Mouse (Mus musculus): Measurements from ENCODE around the gene Cemip. TPM values are rescaled to one million over a fixed set of nuclear protein-coding genes. Genes with fewer than 3 reads are reported as not detected.
"Not testable (repeated sequence)": the region's sequence is repeated elsewhere in the genome, so short reads cannot be mapped to it uniquely, and the experiment has no call there.

The Cemip gene
- polyA plus RNA-seq, 1 experiment from 2014 or later: 0.62 TPM

GRCm38 (mm10) chr7:83896077-83896740 lies 190.1 kb downstream of the Cemip start:
- 97% methylated on average over 5 of the region's 5 CpGs for WGBS
- no peak overlapping the region for H3K4me3 ChIP-seq
- H3K27ac ChIP-seq (replicated peaks): no peak overlapping the region
- ATAC-seq (ENCODE audit: low FRiP score, low read depth): no peak
- peaks cover 23% of the 10 kb centered on the region for H3K4me1 ChIP-seq (replicated peaks)
- H3K27me3 ChIP-seq: no peaks in the 10 kb centered on the region
- no peaks in the 10 kb centered on the region for H3K9me3 ChIP-seq
- H3K36me3 ChIP-seq: peaks cover 39% of the 10 kb centered on the region
- H3K4me2 ChIP-seq: no peak overlapping the region
- no peak overlapping the region for H3K9ac ChIP-seq

- Histone ChIP-seq H3K4me1 (replicated peaks) (peaks cover 23% of the 10 kb centered on the region), H3K4me3 (no peak overlapping the region), H3K27me3 (no peaks in the 10 kb centered on the region), H3K27ac (replicated peaks) (no peak overlapping the region), H3K36me3 (peaks cover 26% of the 10 kb centered on the region), H3K9ac (no peak overlapping the region), H3K9me3 (no peaks in the 10 kb centered on the region), H3K4me2 (no peak overlapping the region)
- WGBS: 98% methylated on average over 1 of the region's 1 CpGs
- ATAC-seq (ENCODE audit: low FRiP score, low read depth): no peak
Observed at GRCm38 (mm10) chr7:83894348-83894747, 192.0 kb downstream of the Cemip start.

GRCm38 (mm10) chr7:83892333-83892669 lies 194.0 kb downstream of the Cemip start:
- Histone ChIP-seq H3K27me3 (no peaks in the 10 kb centered on the region), H3K9me3 (no peaks in the 10 kb centered on the region), H3K36me3 (peaks cover 6% of the 10 kb centered on the region; the same call in 1 of the 2 replicates), H3K9ac (peak overlapping the region; percentile 79), H3K4me1 (replicated peaks) (peaks cover 23% of the 10 kb centered on the region), H3K4me3 (peak overlapping the region; percentile 85), H3K27ac (replicated peaks) (peak overlapping the region; percentile 90), H3K4me2 (peak overlapping the region; percentile 84)
- 0% methylated on average over 20 of the region's 21 CpGs for WGBS
- peak; percentile 68; the same call in 1 of the 2 replicates for ATAC-seq (ENCODE audit: low FRiP score, low read depth)

- peak overlapping the region; percentile 84 for H3K4me2 ChIP-seq
- peak overlapping the region; percentile 79 for H3K9ac ChIP-seq
- peak; percentile 98 for ATAC-seq (ENCODE audit: low FRiP score, low read depth)
- no peaks in the 10 kb centered on the region for H3K9me3 ChIP-seq
- no peaks in the 10 kb centered on the region for H3K27me3 ChIP-seq
- peak overlapping the region; percentile 85 for H3K4me3 ChIP-seq
- H3K36me3 ChIP-seq: peaks cover 5% of the 10 kb centered on the region; the same call in 1 of the 2 replicates
- 3% methylated on average over 43 of the region's 44 CpGs for WGBS
- peak overlapping the region; percentile 90 for H3K27ac ChIP-seq (replicated peaks)
- peaks cover 23% of the 10 kb centered on the region for H3K4me1 ChIP-seq (replicated peaks)
Observed at GRCm38 (mm10) chr7:83891433-83892332, 194.6 kb downstream of the Cemip start.

GRCm38 (mm10) chr7:83889946-83890345 lies 196.4 kb downstream of the Cemip start:
- H3K9me3 ChIP-seq; H3K27me3 ChIP-seq; H3K27ac ChIP-seq (replicated peaks); H3K9ac ChIP-seq; H3K4me3 ChIP-seq; H3K4me2 ChIP-seq; H3K36me3 ChIP-seq; ATAC-seq (ENCODE audit: low FRiP score, low read depth): not testable (repeated sequence)
- WGBS: 93% methylated on average over 5 of the region's 5 CpGs
- peaks cover 27% of the 10 kb centered on the region for H3K4me1 ChIP-seq (replicated peaks)

- H3K9me3 ChIP-seq: no peaks in the 10 kb centered on the region
- 70% methylated on average over 3 of the region's 3 CpGs for WGBS
- no peak overlapping the region for H3K27ac ChIP-seq (replicated peaks)
- H3K36me3 ChIP-seq: no peaks in the 10 kb centered on the region
- no peak overlapping the region for H3K4me2 ChIP-seq
- H3K9ac ChIP-seq: no peak overlapping the region
- H3K4me1 ChIP-seq (replicated peaks): peaks cover 29% of the 10 kb centered on the region
- ATAC-seq (ENCODE audit: low FRiP score, low read depth): no peak
- H3K4me3 ChIP-seq: no peak overlapping the region
- H3K27me3 ChIP-seq: no peaks in the 10 kb centered on the region
Observed at GRCm38 (mm10) chr7:83889383-83889782, 196.9 kb downstream of the Cemip start.

GRCm38 (mm10) chr7:83886366-83887129 lies 199.8 kb downstream of the Cemip start:
- no peak overlapping the region for H3K4me3 ChIP-seq
- H3K27me3 ChIP-seq: no peaks in the 10 kb centered on the region
- no peak overlapping the region for H3K4me2 ChIP-seq
- H3K4me1 ChIP-seq (replicated peaks): peaks cover 28% of the 10 kb centered on the region
- H3K27ac ChIP-seq (replicated peaks): no peak overlapping the region
- no peak for ATAC-seq (ENCODE audit: low FRiP score, low read depth)
- H3K9ac ChIP-seq: no peak overlapping the region
- H3K9me3 ChIP-seq: no peaks in the 10 kb centered on the region
- H3K36me3 ChIP-seq: no peaks in the 10 kb centered on the region
- WGBS: 95% methylated on average over 6 of the region's 6 CpGs

- ATAC-seq (ENCODE audit: low FRiP score, low read depth): no peak
- H3K4me1 ChIP-seq (replicated peaks): peaks cover 33% of the 10 kb centered on the region
- H3K27ac ChIP-seq (replicated peaks): no peak overlapping the region
- H3K4me3 ChIP-seq: no peak overlapping the region
- H3K27me3 ChIP-seq: no peaks in the 10 kb centered on the region
- no peak overlapping the region for H3K9ac ChIP-seq
- H3K36me3 ChIP-seq: no peaks in the 10 kb centered on the region
- WGBS: 90% methylated on average over 4 of the region's 4 CpGs
- no peaks in the 10 kb centered on the region for H3K9me3 ChIP-seq
- no peak overlapping the region for H3K4me2 ChIP-seq
Observed at GRCm38 (mm10) chr7:83885835-83886234, 200.5 kb downstream of the Cemip start.

GRCm38 (mm10) chr7:83884921-83885532 lies 201.3 kb downstream of the Cemip start:
- ATAC-seq (ENCODE audit: low FRiP score, low read depth): no peak
- Histone ChIP-seq H3K9ac (peak overlapping the region; percentile 92; the same call in 1 of the 2 replicates), H3K27me3 (no peaks in the 10 kb centered on the region), H3K4me1 (replicated peaks) (peaks cover 41% of the 10 kb centered on the region), H3K4me2 (peak overlapping the region; percentile 83), H3K36me3 (no peaks in the 10 kb centered on the region), H3K9me3 (no peaks in the 10 kb centered on the region), H3K27ac (replicated peaks) (peak overlapping the region; percentile 94), H3K4me3 (peak overlapping the region; percentile 82)
- WGBS: 41% methylated on average over 6 of the region's 6 CpGs

- H3K36me3 ChIP-seq: no peaks in the 10 kb centered on the region
- peak within 1 kb of the TSS; percentile 83 for H3K4me2 ChIP-seq
- peak within 1 kb of the TSS; percentile 82 for H3K4me3 ChIP-seq
- under 1% methylated on average over 65 of the region's 69 CpGs for WGBS
- H3K9ac ChIP-seq: peak within 1 kb of the TSS; percentile 92
- no peaks in the 10 kb centered on the region for H3K9me3 ChIP-seq
- H3K27ac ChIP-seq (replicated peaks): peak within 1 kb of the TSS; percentile 94
- no peaks in the 10 kb centered on the region for H3K27me3 ChIP-seq
- ATAC-seq (ENCODE audit: low FRiP score, low read depth): peak; percentile 81
- H3K4me1 ChIP-seq (replicated peaks): peaks cover 50% of the 10 kb centered on the region
Observed at GRCm38 (mm10) chr7:83884021-83884658, 202.2 kb downstream of the Cemip start, which contains the start of the genes Tlnrd1 and Mesd. TSS of gene Tlnrd1 (minus strand) at chr7:83884305. TSS of gene Mesd (plus strand) at chr7:83884466.

All from hindbrain, embryonic 15.5 days (tissue).